ENCODE assay signal across 13 mouse cellular contexts in genomic region chr9:21450270-21450669, GRCm38 (mm10). TPM values are rescaled to one million over a fixed set of nuclear protein-coding genes. Genes with fewer than 3 reads are reported as not detected.
DNase-seq lines count a peak whose midpoint lies in the region; TF ChIP-seq lines count a peak whose summit lies in the region.
"Had no signal": no experiment of that assay in that cellular context is flagged by ENCODE, and none has a peak within 500 bp of the region (broad histone marks: within the 10 kb centered on the region; RNA-seq: fewer than 3 reads in every experiment).

No protein-coding gene starts in this region.

- no peak for TF ChIP-seq CTCF in heart, adult 2 months (IDR thresholded peaks at IDR 0.05)
- no peak for TF ChIP-seq CTCF in lung, adult 2 months (IDR thresholded peaks at IDR 0.05; ENCODE audit: insufficient read depth, low read length)

- TF ChIP-seq EP300 in heart, adult 2 months (IDR thresholded peaks at IDR 0.05; ENCODE audit: insufficient read depth, low read depth, low read length), result no peak

- 23% methylated on average over 3 of the region's 3 CpGs for WGBS in heart, adult 2 months
- 41% methylated on average over 3 of the region's 3 CpGs for WGBS in lung, adult 2 months

- peaks cover 11% of the 10 kb centered on the region for H3K79me2 ChIP-seq in heart, adult 2 months (replicated peaks; ENCODE audit: control insufficient read depth, insufficient read depth, low read length)

- peak in 1 of 2 experiments; percentile 50 for DNase-seq in heart, adult 2 months
- DNase-seq in heart, adult 9 months (ENCODE audit: low spot score in 2 of 2), result no peak
- DNase-seq in lung, adult 18-20 months, result peak; percentile 26 to 61
- no peak for DNase-seq in lung, adult 2 months
- DNase-seq in kidney, postnatal 25 days, result peak; percentile 58 to 71
- no peak for DNase-seq in urinary bladder, postnatal 36 days (ENCODE audit: low spot score in 2 of 2)
- DNase-seq in spleen, adult 18-20 months, result no peak
- no peak for DNase-seq in cerebellum, adult 8-10 months
- DNase-seq: layer of hippocampus, adult 9-11 months had no signal

- no peak overlapping the region for H3K4me3 ChIP-seq in heart, adult 2 months
- H3K4me3 ChIP-seq in lung, adult 2 months (replicated peaks; ENCODE audit: extremely low read depth, low read depth, low read length), result no peak overlapping the region
- H3K4me3 ChIP-seq: forebrain, embryonic 12.5 days; hindbrain, embryonic 10.5 days; limb, embryonic 15.5 days had no signal

- intact Hi-C loops in heart, adult 2 months (cut with DNase I), result loop anchor here (2.0 kb wide), 1 partner anchor 17 kb away; no protein-coding TSS in a partner anchor

- no peak overlapping the region for H3K9ac ChIP-seq in heart, adult 2 months (ENCODE audit: low read depth, low read length)
- H3K9ac ChIP-seq: forebrain, embryonic 12.5 days; limb, embryonic 15.5 days had no signal

- TF ChIP-seq POLR2A in heart, adult 2 months (IDR thresholded peaks at IDR 0.05; ENCODE audit: insufficient read depth, low read depth, low read length), result no peak
- TF ChIP-seq POLR2A in lung, adult 2 months (IDR thresholded peaks at IDR 0.05; ENCODE audit: borderline replicate concordance, extremely low read depth, low read depth, low read length), result no peak

- H3K36me3 ChIP-seq in heart, adult 2 months (ENCODE audit: control insufficient read depth, insufficient read depth, low read length), result peaks cover 3% of the 10 kb centered on the region

- peaks cover 44% of the 10 kb centered on the region for H3K4me1 ChIP-seq in heart, adult 2 months (ENCODE audit: control insufficient read depth, insufficient read depth, low read length)
- H3K4me1 ChIP-seq in lung, adult 2 months (ENCODE audit: control insufficient read depth, insufficient read depth, low read length), result peaks cover 36% of the 10 kb centered on the region
- H3K4me1 ChIP-seq: forebrain, embryonic 12.5 days had no signal

- H3K27me3 ChIP-seq in heart, adult 2 months (ENCODE audit: control insufficient read depth, insufficient read depth, low read length), result no peaks in the 10 kb centered on the region
- H3K27me3 ChIP-seq: CH12.LX; forebrain, embryonic 12.5 days; limb, embryonic 15.5 days had no signal

- peak overlapping the region; percentile 64 for H3K27ac ChIP-seq in heart, adult 2 months
- H3K27ac ChIP-seq: forebrain, embryonic 12.5 days; hindbrain, embryonic 10.5 days; limb, embryonic 15.5 days had no signal

RNA-seq across cellular contexts. Expression of gene Dnm2, which starts 25.6 kb away (rescaled TPM):
- 10 to 100 TPM; 63.9 to 64.8 TPM for total RNA-seq in heart, adult 2 months (2021)
- 52.1 and 68.2 TPM in 2 replicates for polyA plus RNA-seq in heart, adult 2 months (2012; rRNA removed)
- polyA plus RNA-seq in lung, adult 2 months (2012; rRNA removed), result 174 and 207 TPM in 2 replicates

RNA-seq across cellular contexts. Expression of gene Qtrt1, which starts 38.6 kb away (rescaled TPM):
- total RNA-seq in heart, adult 2 months (2021), result 1 to 10 TPM; 8.3 to 8.5 TPM
- polyA plus RNA-seq in heart, adult 2 months (2012; rRNA removed), result 19.2 and 20.8 TPM in 2 replicates
- polyA plus RNA-seq in lung, adult 2 months (2012; rRNA removed), result 27.7 and 29.5 TPM in 2 replicates

RNA-seq across cellular contexts. Expression of gene Tmed1, which starts 59.8 kb away (rescaled TPM):
- total RNA-seq in heart, adult 2 months (2021), result 10 to 100 TPM; 40.9 to 47.2 TPM
- 48.1 and 58.9 TPM in 2 replicates for polyA plus RNA-seq in heart, adult 2 months (2012; rRNA removed)
- polyA plus RNA-seq in lung, adult 2 months (2012; rRNA removed), result 26.5 and 28.4 TPM in 2 replicates

Comparison
In these comparisons a context has a peak if more than half of its experiments do, and no peak if none do; other contexts are left out.
1. DNase-seq: peak in lung, adult 18-20 months (2 of 2) and kidney, postnatal 25 days (2 of 2); none in heart, adult 9 months (0 of 2), lung, adult 2 months (single experiment), urinary bladder, postnatal 36 days (0 of 2), spleen, adult 18-20 months (0 of 2) and cerebellum, adult 8-10 months (single experiment).